Mouse (Mus musculus) kidney, adult 9 months (tissue): Measurements from ENCODE around the gene Stat5b.

Experiments used
- DNase-seq: peaks from one replicate; pipeline ENCODE4 v3.0.0; 2022

Stat5b gene

DNA sequence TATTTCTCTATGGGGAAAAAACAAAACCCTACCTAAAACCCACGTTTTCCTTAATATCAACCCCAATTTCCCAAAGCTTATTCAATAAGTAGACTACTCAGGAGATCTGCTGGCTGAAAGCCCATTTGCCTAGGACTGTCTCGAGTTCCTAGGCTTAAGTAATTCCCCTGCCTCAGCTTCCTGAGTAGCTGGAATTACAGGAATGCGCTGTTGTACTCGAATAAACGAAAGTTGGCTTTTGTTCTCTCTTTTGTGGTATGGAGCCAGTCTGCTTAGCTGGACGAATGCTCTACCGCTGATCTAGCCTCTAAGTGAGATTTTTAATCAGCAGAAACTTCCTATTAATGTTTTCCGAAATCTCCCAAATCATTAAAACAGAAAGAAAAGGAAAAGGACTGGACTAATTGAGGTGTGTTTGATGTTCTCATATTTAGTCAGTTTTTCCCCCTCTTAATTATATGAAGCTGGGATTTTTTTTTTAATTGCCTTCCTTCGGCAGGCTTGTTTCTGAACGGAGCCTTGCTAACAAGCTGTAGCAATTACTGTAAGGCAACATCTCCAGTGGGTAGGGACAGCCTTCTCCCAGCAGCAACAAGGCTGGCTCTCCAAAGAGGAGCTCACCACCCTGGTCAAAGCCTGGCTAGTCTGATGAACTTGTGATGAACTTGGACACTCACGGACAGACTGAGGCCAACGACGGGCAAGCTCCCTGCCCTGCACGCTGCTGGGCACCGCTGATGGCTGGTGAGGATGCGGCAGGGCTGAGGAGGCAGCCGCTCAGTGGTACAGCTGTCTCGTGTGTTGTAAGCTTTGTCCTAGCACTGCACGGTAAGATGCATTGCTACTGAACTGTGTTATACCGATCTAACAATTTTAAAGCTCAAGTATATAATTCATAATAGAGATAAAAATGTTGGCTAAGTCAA, 43.9 kb downstream of the Stat5b start:
- DNase-seq, result no peak

DNA sequence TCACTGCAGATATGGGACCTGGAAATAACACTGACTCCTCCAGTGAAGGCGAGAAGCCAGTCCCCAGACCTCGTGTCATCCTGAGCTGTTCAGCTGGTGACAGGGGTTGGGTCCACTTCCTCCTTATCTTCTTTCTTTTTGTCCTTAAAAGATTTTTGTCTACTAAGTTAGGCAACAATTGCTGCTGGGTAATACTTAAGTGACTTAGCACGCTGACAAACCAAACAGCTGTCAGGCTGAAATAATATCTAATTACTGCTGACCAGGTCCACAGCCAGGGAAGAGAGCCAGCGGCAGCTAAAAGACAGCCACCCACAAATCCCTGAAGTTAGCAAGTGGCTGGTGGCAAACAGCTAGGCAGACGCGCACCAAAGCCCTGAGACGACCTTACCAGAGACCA, 45.0 kb downstream of the Stat5b start:
- no peak for DNase-seq

DNA sequence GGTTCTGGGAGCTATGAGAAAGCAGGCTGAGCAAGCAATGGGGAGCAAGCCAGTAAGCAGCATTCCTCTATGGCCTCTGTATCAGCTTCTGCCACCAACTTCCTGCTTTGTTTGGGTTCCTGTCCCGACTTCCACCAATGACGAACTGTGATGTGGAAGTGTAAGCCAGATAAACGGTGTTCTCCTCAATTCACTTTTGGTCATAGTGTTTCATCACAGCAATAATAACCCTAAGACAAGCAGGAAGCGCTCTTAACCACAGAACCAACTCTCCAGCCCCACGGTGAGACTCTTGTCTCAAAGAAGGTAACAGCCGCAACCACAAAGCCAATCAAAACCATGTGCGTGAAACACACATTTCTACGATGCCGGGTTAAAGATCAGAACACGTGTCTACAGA, 46.1 kb downstream of the Stat5b start:
- DNase-seq, result no peak

DNA sequence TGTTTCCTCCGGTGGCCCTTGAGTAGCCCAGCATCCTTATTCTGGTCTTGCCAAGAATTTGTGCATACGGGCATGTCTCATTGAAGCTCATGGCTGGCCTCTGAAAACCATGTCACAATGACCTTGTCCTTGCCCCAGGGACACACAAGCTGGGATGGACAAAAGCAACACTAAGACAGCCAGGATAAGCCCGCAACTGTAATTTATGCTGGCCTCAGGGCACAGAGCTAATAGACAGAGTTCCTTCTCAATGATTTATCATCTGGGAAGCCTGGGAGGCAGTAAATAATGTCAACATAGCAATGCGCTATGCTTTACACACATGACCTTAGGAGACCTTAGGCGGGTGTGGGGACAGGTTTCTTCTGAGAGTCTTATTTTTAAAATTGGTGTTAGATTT, 51.1 kb downstream of the Stat5b start:
- no peak for DNase-seq

DNA sequence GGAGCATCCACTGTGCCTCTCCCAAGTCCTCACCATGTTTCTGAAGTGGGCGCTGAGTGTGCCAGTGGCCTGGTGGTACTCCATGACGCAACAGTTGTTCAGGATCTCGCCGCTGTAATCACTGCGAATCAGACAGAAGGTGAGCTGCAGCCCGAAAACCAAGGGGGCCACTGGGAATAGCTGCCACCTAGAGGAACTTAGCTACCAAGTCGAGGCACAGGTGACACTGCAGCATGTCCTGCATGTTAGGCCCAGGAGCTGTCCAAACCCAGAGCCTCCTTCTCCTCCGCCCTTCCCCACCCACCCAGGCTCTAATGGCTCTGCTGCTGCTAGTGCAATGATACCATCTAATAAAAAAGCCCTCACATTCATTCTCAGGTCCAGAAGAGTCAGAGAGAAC, 53.9 kb downstream of the Stat5b start:
- DNase-seq, result no peak

DNA sequence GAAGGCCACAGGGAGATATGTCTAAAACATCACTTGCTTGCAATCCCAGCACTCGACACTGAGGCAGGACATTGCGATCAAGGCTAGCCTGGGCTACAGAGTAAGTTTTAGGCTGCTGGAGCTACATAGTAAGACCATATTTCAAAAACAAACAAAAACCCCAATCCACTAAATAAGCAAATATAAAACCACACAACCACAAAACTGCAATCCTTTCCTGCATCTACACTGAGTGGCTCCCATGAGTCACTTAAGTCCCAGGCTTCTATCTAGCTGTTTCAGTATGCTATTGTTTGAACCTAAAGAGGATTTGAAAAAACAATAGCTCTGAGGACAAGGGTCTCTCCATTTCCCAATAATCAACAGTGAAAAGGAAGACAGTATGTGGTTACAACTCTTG, 55.1 kb downstream of the Stat5b start:
- no peak for DNase-seq

DNA sequence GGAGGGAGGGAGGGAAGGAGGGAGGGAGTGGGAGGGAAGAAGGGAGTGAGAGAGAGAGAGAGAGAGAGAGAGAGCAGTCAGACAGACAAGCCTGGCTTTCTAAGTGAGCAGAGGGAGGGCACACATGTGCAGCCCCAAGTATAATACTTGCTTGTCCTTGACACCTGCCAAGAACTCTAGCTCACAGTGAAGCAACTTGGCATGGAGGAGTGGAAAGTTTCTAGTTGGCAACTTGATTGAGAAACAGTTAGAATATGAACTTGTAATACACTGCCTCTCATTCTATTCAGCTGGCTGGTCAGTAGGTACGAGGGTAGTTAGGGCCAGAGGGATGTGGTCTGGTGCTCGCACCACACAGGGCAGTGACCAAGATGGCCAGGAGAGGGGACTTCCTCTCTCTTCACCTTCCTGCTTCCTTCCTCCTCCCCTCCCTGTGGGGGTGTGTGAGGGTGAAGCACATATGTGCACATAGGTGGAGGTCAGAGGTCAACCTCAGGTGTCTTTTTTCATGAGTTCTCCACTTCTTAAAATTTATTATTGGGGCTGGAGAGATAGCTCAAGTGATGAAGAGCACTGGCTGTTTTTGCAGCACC, 59.0 kb downstream of the Stat5b start:
- DNase-seq, result peak; percentile 93

DNA sequence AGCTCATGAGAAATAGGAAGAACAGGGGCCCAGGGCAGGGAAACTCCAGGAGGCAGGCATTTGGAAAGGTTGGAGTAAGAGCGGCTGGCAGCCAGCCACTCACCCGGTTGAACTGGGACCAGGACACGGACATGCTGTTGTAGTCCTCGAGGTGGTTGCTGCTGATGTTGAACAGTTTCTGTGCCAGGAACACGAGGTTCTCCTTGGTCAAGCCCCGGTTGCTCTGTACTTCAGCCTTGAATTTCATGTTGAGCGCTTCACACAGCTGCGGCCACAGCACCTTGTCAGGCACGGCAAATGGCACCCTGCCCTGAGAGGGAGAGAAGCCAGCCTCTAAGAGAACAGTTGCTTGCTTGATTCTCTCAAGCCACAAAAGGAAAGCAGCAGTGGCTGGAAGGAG, 59.9 kb downstream of the Stat5b start:
- peak; percentile 96 for DNase-seq

DNA sequence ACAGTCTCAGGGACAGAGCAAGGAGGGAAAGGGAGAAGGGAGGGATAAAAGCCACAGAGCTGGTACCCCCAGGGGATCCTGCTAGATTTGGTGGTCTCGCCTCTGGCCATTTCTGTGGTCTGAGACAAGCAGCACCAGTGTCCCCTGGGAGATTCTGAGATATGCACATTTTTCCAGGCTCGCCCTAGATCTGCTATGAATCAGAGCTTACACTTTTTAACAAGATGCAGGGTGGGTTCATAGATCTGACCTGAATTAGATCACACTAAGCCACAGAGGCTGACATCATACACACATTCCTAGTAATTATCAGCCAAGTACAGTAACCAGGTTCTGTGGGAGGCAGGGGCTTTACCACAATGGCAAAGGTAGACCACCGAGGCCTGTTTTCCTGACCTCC, 60.8 kb downstream of the Stat5b start:
- DNase-seq, result no peak

DNA sequence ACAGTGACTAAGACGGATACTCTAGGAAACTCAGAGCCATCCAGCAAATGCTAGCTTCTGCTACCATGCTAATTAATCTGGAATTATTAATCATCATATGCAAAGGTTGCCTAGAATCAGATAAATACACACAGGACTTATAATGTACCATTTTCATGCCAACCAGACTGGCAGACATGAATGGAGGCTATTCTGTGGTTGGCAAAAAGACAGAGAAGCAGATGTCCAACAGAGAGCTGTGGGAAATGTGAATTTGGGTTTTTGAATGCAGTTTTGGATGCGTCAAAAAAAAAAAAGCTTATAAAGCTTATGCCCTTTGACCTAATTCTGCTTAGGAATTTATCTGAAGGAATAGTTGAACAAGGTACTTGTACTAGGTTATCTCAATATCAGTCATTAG, 64.8 kb downstream of the Stat5b start:
- DNase-seq, result no peak

DNA sequence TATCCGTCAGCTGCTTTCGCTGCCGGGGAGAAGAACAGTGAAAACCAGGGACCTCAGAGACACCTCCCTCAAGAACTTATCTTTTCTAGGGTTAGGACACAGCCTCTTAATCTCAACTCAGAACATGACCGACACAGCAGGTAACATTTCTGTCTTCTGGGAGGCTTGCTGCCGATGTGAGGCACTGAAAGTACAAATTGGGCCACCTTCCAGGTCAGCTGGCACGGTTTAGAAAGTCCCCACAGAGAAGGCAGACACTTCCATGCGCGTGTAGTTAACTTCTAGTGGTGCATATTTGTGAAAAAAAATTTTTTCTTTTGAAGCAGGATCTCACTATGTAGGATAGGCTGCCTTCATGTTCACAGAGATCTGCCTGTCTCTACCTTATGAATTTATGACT, 66.2 kb downstream of the Stat5b start:
- DNase-seq, result no peak

DNA sequence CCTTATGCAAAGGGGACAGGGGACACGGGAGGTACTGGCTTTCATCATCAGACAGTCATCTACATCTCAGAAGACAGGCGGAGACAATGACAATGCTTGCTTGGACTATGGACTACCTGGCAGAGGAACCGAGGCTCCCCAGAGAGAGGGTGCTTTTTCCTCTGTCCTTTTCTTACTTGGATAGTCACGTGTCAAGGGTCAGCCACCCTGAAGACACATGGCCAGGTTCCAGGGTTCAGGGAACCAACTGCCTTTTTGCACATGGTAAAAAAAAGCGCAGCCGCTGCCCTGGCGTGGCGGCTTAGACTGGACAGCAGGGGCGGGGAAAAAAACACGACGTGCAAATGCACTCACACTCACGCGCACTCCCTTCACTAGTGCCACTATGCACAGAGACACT, 68.0 kb downstream of the Stat5b start:
- DNase-seq, result peak; percentile 96

DNA sequence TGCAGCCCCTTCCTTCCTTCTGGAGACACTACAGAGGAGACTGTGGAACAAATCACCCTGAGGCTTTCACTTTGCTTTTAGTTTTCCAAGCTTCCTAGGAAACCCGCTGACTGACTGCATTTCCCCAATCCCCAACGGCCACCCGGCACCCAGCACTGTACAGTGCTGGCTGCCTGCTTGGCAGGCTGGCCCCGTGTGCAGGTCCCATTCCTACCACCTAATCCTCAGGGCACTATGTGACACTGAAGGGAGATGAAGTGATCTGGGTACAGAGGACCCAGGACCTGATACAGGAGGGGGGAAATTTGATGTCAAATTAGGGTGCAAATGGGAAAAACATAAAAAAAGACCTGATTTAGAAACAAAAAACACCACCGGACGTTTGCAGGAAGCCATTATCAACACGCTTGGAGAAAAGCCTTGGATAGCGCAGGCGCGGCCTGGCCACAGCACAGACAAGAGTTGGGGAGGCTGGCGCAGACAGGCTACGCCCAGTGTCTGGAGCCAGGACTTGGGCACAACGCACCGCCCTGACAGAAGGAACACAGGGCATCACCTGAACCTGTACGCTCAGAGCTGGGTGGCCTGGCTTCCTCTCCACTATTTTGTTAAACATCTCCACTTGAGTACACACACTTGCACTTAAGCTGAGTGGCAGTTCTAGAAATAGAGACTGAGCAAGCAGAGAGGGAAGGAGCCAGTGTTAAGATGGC, 68.6 kb downstream of the Stat5b start:
- peak; percentile 50 for DNase-seq

DNA sequence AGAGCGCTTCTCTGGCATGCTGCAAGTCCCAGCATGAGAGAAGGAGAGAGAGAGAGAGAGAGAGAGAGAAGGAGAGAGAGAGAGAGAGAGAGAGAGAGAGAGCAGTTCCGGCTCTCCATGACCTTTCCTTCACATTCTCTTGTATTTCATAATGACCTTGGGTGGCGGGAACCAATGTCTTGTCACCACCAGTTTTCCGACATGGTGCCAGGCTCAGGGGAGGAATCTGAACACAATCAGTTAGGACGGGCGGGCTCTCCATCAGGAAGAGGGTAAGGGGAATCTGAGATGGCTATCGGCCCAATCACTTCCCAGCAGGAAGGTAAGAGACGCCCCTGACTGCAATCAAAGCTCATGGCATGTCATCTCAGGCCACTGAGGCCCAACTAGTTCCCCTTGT, 70.3 kb downstream of the Stat5b start:
- DNase-seq, result no peak

DNA sequence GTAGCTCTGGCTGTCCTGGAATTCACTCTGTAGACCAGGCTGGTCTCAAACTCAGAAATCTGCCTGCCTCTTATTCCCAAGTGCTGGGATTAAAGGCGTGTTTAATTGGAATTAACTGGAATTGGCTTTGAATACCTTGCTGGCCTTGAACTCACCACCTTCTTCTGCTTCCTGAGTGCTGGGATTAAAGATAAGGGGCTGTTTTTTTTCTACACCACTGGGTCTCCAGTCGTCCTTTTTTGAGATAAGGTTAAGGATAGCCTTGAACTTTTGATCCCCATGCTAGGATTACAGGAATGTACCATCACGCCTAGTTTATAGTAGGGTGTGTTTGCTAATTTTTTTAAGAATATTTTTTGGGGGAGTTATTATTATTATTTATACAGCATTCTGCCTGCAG, 72.5 kb downstream of the Stat5b start:
- DNase-seq, result no peak

DNA sequence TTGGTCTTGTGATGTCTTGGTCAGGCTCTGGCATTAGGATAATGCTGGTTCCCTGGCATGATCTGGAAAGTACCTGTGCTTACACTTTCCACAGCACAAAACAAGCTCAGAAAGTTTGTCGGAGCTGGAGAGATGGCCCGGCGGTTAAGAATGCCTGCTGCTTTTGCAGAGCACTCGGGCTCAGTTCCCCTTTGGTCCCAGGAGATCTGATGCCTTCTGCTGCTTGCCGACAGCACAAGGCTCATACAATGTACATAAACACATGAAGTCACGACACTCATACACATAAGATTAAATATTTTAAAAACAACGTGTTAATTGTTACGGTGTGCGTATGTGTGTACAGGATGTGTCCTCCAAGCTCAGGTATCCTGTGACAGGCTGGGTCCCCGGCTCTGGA, 74.6 kb downstream of the Stat5b start:
- DNase-seq, result no peak

DNA sequence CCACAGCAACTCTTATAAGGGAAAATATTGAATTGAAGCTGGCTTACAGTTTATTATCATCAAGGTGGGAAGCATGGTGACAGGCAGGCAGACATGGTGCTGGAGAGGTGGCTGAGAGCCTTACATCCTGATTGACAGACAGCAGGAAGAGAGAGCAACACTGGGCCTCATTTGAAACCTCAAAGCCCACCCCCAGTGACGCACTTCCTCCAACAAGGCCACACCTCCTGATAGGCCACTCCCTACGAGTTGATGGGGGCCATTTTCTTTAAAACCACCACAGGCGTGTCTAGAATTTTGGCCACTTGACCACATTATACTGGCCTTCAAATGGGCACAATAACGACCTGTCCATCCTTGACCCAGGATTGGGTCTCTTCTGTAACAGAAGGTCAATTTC, 76.3 kb downstream of the Stat5b start:
- DNase-seq, result no peak

DNA sequence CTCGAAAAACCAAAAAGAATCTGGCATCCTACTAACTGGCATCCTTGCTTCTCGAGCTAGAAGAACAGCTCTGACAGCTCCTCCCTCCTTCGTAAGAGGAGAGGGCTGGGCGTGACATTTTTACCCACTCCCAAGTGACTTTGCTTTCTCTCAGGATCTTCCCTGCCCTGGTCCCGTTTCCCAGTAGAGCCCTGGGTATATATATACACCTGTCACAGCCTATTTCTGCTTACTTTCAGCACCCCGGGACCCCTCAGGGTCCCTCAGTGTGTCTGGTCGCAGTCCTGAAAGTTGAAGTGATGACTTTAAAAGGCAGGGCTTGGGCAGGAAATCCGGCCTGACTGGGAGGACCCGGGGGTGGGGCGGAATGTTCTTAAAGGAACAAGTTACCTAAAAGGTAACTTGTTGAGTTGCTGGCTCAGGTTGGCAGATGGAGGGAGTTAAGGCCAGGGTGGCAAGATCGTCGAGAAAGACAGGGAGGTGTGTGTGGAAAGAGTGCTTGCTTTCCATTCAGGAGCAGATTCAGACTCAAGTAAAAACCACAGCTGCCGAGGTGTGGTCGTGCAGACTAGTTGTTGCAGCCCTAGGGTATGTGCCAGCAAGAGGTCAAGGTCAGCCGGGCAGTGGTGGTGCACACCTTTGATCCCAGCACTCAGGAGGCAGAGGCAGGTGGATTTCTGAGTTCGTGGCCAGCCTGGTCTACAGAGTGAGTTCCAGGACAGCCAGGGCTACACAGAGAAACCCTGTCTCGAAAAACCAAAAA, 79.7 kb downstream of the Stat5b start, which contains the start of gene Ghdc:
Gene Ghdc, minus strand, starts transcription at position 312 of the 763 bp plus-strand sequence.
- DNase-seq, result peak; percentile 95

DNA sequence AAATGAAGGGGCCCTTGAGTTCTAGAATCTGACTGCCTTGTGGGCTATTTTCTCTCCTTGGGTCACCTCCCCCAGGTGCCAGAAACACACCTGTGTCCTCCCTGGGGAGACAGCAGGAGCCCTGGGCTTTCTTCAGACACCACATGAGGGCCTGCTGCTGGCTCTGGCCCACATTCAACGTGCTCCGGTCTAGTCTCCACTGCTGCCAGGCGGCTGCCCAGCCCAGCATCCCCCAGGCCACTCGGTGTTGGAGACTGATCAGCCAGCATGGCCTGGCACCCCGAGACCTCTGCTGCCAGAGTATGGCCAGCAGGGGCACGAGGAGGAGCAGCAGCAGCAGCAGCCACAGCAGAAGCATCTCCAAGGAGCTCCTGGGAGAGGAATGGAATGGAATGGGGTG, 80.5 kb downstream of the Stat5b start:
- no peak for DNase-seq

DNA sequence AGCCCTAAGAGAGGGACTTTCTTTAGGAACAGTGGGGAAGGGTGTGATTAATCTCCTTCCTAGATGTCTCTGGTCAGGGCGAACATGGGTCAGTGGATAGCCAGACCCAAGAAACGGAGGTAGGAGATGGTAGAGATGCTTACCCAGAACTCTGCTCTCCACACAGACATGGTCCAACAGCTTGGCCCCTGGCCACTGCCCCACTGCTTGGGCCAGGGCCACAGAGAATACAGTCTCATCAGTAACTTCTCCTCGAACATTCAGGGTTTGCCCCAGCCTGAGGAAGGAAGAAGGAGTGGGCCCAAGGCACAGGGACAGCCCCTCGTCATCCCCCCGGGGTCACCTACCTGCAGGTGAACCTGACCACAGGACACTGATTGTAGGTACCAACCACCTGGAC, 82.7 kb downstream of the Stat5b start:
- peak; percentile 64 for DNase-seq

DNA sequence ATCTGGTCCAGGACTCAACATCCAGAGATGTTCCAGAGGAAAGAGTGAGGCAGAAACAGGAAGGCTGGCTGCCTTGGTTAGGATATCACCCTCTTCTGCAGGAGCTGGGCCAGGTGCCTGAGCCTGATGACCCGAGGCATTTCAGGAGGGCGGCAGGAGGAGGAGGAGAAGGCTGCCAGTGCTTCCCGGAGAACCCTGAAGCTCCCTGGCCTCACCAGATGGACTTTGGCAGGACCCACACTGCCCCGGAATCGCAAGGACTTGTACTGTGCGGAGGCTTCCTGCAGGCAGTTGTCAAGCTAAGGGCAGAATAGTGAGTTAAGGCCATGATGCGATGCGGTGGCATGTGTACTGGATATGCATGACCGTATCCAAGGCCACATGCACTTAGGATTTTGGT, 83.8 kb downstream of the Stat5b start:
- DNase-seq, result peak; percentile 80

DNA sequence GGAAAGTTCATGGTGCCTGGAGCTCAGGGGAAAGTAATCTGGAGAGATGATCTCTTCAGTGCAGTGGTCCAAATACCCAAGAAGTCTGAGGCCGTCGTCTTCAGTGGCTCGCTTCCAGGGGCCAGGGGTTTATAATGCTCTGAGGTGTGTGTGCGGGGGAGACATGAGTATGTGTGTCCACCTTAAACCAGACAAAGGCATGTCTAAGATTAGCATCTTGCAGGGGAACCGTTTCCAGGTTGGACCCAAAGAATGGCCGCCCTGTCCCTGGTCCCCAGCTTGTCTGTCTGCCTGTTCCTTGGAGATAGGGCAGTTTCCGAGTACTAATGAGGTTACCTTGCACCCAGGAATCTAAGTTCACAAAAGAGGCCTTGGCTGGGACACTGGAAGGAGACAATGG, 87.7 kb downstream of the Stat5b start, which contains the start of gene Hcrt:
Gene Hcrt, minus strand, starts transcription at position 101 of the 400 bp plus-strand sequence.
- no peak for DNase-seq

DNA sequence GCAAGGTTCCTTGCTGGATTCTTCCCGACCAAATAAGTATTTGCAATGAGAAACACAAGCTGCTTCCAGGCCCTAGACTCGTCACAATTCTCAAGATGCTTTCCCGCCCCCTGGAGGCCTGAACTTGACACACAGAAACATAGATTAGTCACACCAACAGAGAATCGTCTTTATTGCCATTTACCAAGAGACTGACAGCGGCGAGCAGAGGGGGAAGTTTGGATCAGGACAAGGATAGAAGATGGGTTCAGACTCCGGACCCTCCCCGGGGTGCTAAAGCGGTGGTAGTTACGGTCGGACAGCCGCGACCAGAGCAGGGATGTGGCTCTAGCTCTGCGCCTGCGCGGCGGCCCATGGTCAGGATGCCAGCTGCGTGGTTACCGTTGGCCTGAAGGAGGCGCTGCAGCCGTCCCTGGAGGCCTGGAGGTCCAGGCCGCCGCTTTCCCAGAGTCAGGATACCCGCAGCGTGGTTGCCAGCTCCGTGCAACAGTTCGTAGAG, 88.9 kb downstream of the Stat5b start:
- DNase-seq, result peak; percentile 88
